Mouse (Mus musculus): ENCODE measurements at regions not wholly inside any gene's neighbourhood (a gene's known extent, or its start where the extent isn't known, plus 50 kb on each side); places are given as distances from the start of the nearest gene placed in this dataset.
A peak's percentile ranks its signal among the peaks of the same experiment; 100 is the strongest.

- TF ChIP-seq CTCF (IDR thresholded peaks at IDR 0.05; ENCODE audit: control insufficient read depth, insufficient read depth, insufficient read length) (no peak), MYOD1 (IDR thresholded peaks at IDR 0.05; ENCODE audit: control insufficient read depth, insufficient read length, low read depth) (peak; percentile 62), CEBPB (IDR thresholded peaks at IDR 0.05; ENCODE audit: low read depth) (no peak), USF1 (IDR thresholded peaks at IDR 0.05; ENCODE audit: low read depth) (no peak), MAX (IDR thresholded peaks at IDR 0.05) (no peak), FOSL1 (IDR thresholded peaks at IDR 0.05; ENCODE audit: insufficient read depth, low read length, poor library complexity, severe bottlenecking) (no peak), MYOG (IDR thresholded peaks at IDR 0.05; ENCODE audit: control insufficient read depth, extremely low read depth, insufficient read length) (no peak)
These were observed 152.4 kb downstream of the Edn1 start for GRCm38 (mm10) chr13:42453665-42454064.

Data from C2C12 (cell line).